21 mouse cellular contexts compared by ENCODE assay signal in the genomic region with DNA sequence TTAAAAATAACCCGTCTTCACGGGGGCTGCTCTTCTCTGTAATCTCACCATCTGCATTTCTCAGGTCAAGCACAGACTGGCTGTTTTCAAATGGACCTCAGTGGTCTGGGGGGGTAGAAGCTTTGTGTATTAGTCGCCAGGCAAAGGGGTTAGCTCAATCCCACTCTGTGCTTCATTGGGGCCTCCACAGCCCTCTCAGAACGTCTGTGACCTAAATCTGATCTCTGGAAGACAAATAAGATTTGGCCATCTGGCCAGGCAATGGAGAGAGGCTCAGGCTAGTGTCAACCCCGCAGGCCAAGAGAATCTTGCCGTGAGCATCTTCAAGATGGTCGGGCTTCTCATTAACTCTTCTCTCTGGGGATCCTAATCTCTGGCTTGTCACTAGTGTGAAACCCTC. TPM values are rescaled to one million over a fixed set of nuclear protein-coding genes. Genes with fewer than 3 reads are reported as not detected.
"Had no signal": no experiment of that assay in that cellular context is flagged by ENCODE, and none has a peak within 500 bp of the region (broad histone marks: within the 10 kb centered on the region; RNA-seq: fewer than 3 reads in every experiment).

No protein-coding gene starts in this region.

- H3K4me3 ChIP-seq: liver, embryonic 13.5 days; liver, embryonic 15.5 days; midbrain, embryonic 10.5 days; midbrain, embryonic 12.5 days; myocyte; neural tube, embryonic 13.5 days; neural tube, embryonic 15.5 days; stomach, embryonic 15.5 days had no signal

- H3K9me3 ChIP-seq: liver, embryonic 13.5 days; liver, embryonic 15.5 days; midbrain, embryonic 10.5 days; midbrain, embryonic 12.5 days; neural tube, embryonic 13.5 days; neural tube, embryonic 15.5 days; stomach, embryonic 15.5 days had no signal

- ATAC-seq: midbrain, embryonic 16.5 days had no signal

- H3K36me3 ChIP-seq: liver, embryonic 13.5 days; liver, embryonic 15.5 days; midbrain, embryonic 10.5 days; midbrain, embryonic 12.5 days; neural tube, embryonic 13.5 days; neural tube, embryonic 15.5 days; stomach, embryonic 15.5 days had no signal

- DNase-seq: liver, embryonic 13.5 days; lung, adult 18-20 months; lung, embryonic 14.5 days; lung, postnatal 14 days; lung, postnatal 4 days; midbrain, embryonic 14.5 days; right cerebral cortex, postnatal 14 days; thymus, adult 2 months; thymus, postnatal 25 days; thymus, postnatal 4 days had no signal

- H3K27me3 ChIP-seq: midbrain, embryonic 12.5 days; neural tube, embryonic 13.5 days; neural tube, embryonic 15.5 days; stomach, embryonic 15.5 days had no signal

- H3K9ac ChIP-seq: liver, embryonic 13.5 days; liver, embryonic 15.5 days; lung, embryonic 14.5 days; midbrain, embryonic 12.5 days; neural tube, embryonic 13.5 days; neural tube, embryonic 15.5 days; stomach, embryonic 15.5 days had no signal

- H3K4me2 ChIP-seq: liver, embryonic 13.5 days; liver, embryonic 15.5 days; lung, embryonic 14.5 days; midbrain, embryonic 12.5 days; neural tube, embryonic 13.5 days; neural tube, embryonic 15.5 days; stomach, embryonic 15.5 days had no signal

- H3K4me1 ChIP-seq: midbrain, embryonic 10.5 days; midbrain, embryonic 12.5 days; neural tube, embryonic 13.5 days had no signal

- H3K27ac ChIP-seq: liver, embryonic 13.5 days; liver, embryonic 15.5 days; midbrain, embryonic 10.5 days; midbrain, embryonic 12.5 days; neural tube, embryonic 13.5 days; neural tube, embryonic 15.5 days; stomach, embryonic 15.5 days; stomach, postnatal 0 days had no signal

RNA-seq across cellular contexts. Expression of a gene that starts 49.0 kb away (rescaled TPM):
- total RNA-seq: liver, adult 2 months; megakaryocyte, adult 5-6 weeks had no signal
- polyA plus RNA-seq: liver, adult 2 months; midbrain, embryonic 12.5 days; midbrain, embryonic 14.5 days; midbrain, embryonic 16.5 days; myocyte; neural tube, embryonic 13.5 days had no signal
